Mouse (Mus musculus): ENCODE results near the gene Cela3a. TPM values are rescaled to one million over a fixed set of nuclear protein-coding genes. Genes with fewer than 3 reads are reported as not detected.

The Cela3a gene
- total RNA-seq, 2 experiments from 2014 or later = not detected

Other genes with a start within 250 kb of the Cela3a start
- gene Wnt4, start 132.3 kb downstream of the Cela3a start, total RNA-seq (2015) = not detected in 2 replicates
- not detected in 2 replicates for gene Wnt4, start 132.3 kb downstream of the Cela3a start, total RNA-seq (2017)
- gene Cdc42, start 52.1 kb downstream of the Cela3a start, total RNA-seq (2015) = 610 and 655 TPM in 2 replicates
- gene Cdc42, start 52.1 kb downstream of the Cela3a start, total RNA-seq (2017) = 471 and 517 TPM in 2 replicates
- gene Cela3b, start 20.7 kb upstream of the Cela3a start, total RNA-seq (2015) = not detected in 2 replicates
- not detected in 2 replicates for gene Cela3b, start 20.7 kb upstream of the Cela3a start, total RNA-seq (2017)
- gene 1700013G24Rik, start 43.5 kb upstream of the Cela3a start, total RNA-seq (2015) = not detected in 2 replicates
- gene 1700013G24Rik, start 43.5 kb upstream of the Cela3a start, total RNA-seq (2017) = not detected in 2 replicates
- 0.37 TPM in 1 of 2 replicates, not detected in the other for gene Hspg2, start 59.0 kb upstream of the Cela3a start, total RNA-seq (2015)
- gene Hspg2, start 59.0 kb upstream of the Cela3a start, total RNA-seq (2017) = not detected in 2 replicates
- gene Ldlrad2, start 164.8 kb upstream of the Cela3a start, total RNA-seq (2015) = not detected in 2 replicates
- gene Ldlrad2, start 164.8 kb upstream of the Cela3a start, total RNA-seq (2017) = not detected in 2 replicates
- 91.5 and 96.8 TPM in 2 replicates for gene Usp48, start 184.0 kb upstream of the Cela3a start, total RNA-seq (2015)
- 107 and 151 TPM in 2 replicates for gene Usp48, start 184.0 kb upstream of the Cela3a start, total RNA-seq (2017)

All from megakaryocyte progenitor cell, adult 5-6 weeks (primary cell).